Mouse (Mus musculus) heart, embryonic 13.5 days (tissue): ENCODE measurements at regions not wholly inside any gene's neighbourhood (a gene's known extent, or its start where the extent isn't known, plus 50 kb on each side); places are given as distances from the start of the nearest gene placed in this dataset.

Source experiments
- ATAC-seq: fragments of 200-750 bp; cut with Nextera tagmentation; 2 replicates; pipeline ENCODE4 v1.8.0; 2017; ENCODE audit warnings: moderate TSS enrichment; ENCODE audit not compliant: insufficient number of reproducible peaks, low FRiP score, low TSS enrichment; ENCODE audit errors: extremely low read depth
- H3K27ac ChIP-seq: fragments of 300-500 bp; sonication (generic); replicated peaks from 2 replicates; pipeline ENCODE4 v1.5.1; 2015; ENCODE audit warnings: moderate library complexity, mild to moderate bottlenecking, inconsistent platforms
- H3K27me3 ChIP-seq: fragments of 300-500 bp; sonication (generic); replicated peaks from 2 replicates; pipeline ENCODE4 v1.6.1; 2015; ENCODE audit warnings: mild to moderate bottlenecking, inconsistent platforms
- H3K36me3 ChIP-seq: fragments of 300-500 bp; sonication (generic); 2 replicates; pipeline ENCODE4 v1.6.1; 2015; ENCODE audit warnings: mild to moderate bottlenecking, inconsistent platforms
- H3K4me1 ChIP-seq: fragments of 300-500 bp; sonication (generic); 2 replicates; pipeline ENCODE4 v1.6.1; 2015; ENCODE audit warnings: inconsistent platforms
- H3K4me2 ChIP-seq: fragments of 300-500 bp; sonication (generic); 2 replicates; pipeline ENCODE4 v1.6.1; 2015; ENCODE audit warnings: inconsistent platforms, mild to moderate bottlenecking, moderate library complexity
- H3K4me3 ChIP-seq: fragments of 300-500 bp; sonication (generic); 2 replicates; pipeline ENCODE4 v1.5.1; 2015; ENCODE audit warnings: moderate library complexity, mild to moderate bottlenecking, inconsistent platforms
- H3K9ac ChIP-seq: fragments of 300-500 bp; sonication (generic); 2 replicates; pipeline ENCODE4 v1.6.1; 2015; ENCODE audit warnings: inconsistent platforms, mild to moderate bottlenecking, moderate library complexity
- H3K9me3 ChIP-seq: fragments of 300-500 bp; sonication (generic); 2 replicates; pipeline ENCODE4 v1.6.1; 2016; ENCODE audit warnings: inconsistent platforms
- WGBS: fragments of 180-500 bp; shearing (Covaris S2); methylation state at CpG from one replicate; pipeline ENCODE4 v1.1.7; 2015; ENCODE audit warnings: mixed read lengths; 5-methylcytosine and 5-hydroxymethylcytosine counted together

DNA sequence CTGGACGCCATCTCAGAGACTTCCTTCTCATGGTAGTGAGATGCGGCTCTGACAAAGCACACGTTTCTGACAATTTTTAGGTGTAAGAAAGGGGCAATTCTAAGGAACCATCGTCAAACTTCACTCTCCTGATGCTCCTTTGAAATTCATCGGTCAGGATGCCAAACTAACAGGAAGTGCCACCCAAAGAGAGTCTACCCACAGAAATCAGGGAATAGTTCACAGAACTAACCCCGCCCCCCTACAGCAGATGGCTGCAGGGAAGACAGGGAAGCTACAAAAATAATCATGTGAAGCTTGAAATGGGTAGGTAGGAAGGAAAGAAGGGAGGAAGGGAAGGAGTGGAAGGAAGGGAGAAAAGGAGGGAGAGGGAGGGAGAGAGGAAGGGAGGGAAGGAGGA, 240.1 kb upstream of the Eif4g2 start:
- no peak overlapping the region for H3K4me2 ChIP-seq
- no peak overlapping the region for H3K9ac ChIP-seq
- H3K27me3 ChIP-seq, result no peaks in the 10 kb centered on the region
- H3K4me3 ChIP-seq, result no peak overlapping the region
- 0 out of 2 replicates have a peak, but pooled peaks cover 3% of the 10 kb centered on the region for H3K9me3 ChIP-seq
- no peaks in the 10 kb centered on the region for H3K36me3 ChIP-seq
- H3K4me1 ChIP-seq, result no peaks in the 10 kb centered on the region
- H3K27ac ChIP-seq, result no peak overlapping the region
- no peak for ATAC-seq
- 70% methylated on average over 6 of the region's 6 CpGs for WGBS

DNA sequence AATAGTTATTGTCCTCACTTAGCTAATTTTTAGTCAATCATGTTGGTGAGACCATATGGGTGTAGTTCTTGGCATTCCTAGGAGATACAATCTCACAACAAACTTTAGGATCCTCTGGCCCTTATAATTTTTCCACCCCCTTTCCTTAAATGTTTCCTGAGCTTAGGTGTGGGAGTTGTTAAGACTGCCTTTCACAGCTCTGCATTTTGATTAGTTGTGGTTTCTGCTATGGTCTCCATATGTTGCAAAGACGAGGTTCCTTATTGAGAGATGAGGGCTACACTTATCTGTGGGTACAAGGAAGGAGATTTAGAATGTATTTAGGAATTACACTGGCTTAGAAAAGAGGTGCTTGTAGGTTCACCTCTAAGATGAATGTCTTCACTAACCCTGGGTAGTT, 237.1 kb upstream of the Eif4g2 start:
- Histone ChIP-seq H3K36me3 (no peaks in the 10 kb centered on the region), H3K4me3 (no peak overlapping the region), H3K27ac (no peak overlapping the region), H3K9ac (no peak overlapping the region), H3K27me3 (no peaks in the 10 kb centered on the region), H3K9me3 (no peaks in the 10 kb centered on the region), H3K4me1 (no peaks in the 10 kb centered on the region), H3K4me2 (no peak overlapping the region)
- 67% methylated on average over 1 of the region's 1 CpGs for WGBS
- no peak for ATAC-seq

DNA sequence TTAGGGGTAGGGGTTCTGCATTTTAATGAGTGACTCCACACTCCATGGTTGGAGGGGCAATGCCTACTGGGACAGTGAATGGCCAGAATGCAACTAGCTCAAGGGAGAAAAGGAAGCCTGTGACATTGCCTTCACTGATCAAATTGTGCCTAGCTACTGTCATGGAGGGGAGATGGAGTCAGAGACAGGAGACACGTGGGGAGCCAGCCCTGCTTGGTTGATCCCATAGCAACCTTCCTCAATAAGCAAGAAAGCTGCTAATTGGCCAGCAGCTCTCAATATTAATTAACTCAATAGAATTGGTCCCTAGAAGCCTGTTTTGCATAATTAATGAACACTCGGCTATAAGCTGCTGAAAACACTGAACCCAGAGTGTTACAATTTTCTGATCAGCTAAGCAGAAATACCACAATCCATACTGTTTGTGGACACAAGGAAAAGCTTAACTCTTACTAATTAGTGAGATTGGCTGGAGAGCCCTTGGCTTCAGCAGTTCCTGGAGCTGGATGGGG, 233.7 kb upstream of the Eif4g2 start:
- 73% methylated on average over 2 of the region's 2 CpGs for WGBS
- no peak for ATAC-seq

DNA sequence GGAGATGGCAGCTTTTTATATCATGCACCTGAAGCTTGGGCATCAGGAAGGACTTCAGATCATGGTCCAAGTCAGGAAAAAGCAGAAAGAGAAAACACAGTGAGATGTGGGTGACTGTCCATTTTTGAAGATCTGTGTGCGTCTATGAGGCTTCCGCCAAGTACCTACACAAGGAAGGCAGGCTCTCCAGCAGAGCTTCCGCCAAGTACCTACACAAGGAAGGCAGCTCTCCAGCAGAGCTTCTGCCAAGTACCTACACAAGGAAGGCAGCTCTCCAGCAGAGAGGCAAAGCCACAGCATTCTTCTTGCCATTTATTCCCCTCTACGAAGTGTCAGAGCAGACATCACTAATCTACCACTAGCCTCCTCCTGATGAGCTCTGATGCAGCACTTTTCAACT, 231.1 kb upstream of the Eif4g2 start:
- Histone ChIP-seq H3K4me2 (no peak overlapping the region), H3K4me3 (no peak overlapping the region), H3K4me1 (no peaks in the 10 kb centered on the region), H3K27me3 (no peaks in the 10 kb centered on the region), H3K9me3 (peaks cover 10% of the 10 kb centered on the region; the same call in 1 of the 2 replicates), H3K36me3 (no peaks in the 10 kb centered on the region), H3K9ac (no peak overlapping the region), H3K27ac (no peak overlapping the region)
- no peak for ATAC-seq
- 81% methylated on average over 4 of the region's 4 CpGs for WGBS

More for the DNA sequence above, 233.7 kb upstream of the Eif4g2 start:
- Histone ChIP-seq H3K9me3 (peaks cover 5% of the 10 kb centered on the region; the same call in 1 of the 2 replicates), H3K9ac (no peak overlapping the region), H3K27me3 (no peaks in the 10 kb centered on the region), H3K4me3 (no peak overlapping the region), H3K4me2 (no peak overlapping the region), H3K4me1 (no peaks in the 10 kb centered on the region), H3K27ac (no peak overlapping the region), H3K36me3 (no peaks in the 10 kb centered on the region)

- Histone ChIP-seq H3K4me3 (no peak overlapping the region), H3K27ac (no peak overlapping the region), H3K27me3 (no peaks in the 10 kb centered on the region), H3K4me2 (no peak overlapping the region), H3K4me1 (no peaks in the 10 kb centered on the region), H3K9ac (no peak overlapping the region), H3K36me3 (no peaks in the 10 kb centered on the region), H3K9me3 (no peaks in the 10 kb centered on the region)
- ATAC-seq, result no peak
Observed at GRCm38 (mm10) chr7:111305196-111305595, 222.4 kb upstream of the Eif4g2 start.

GRCm38 (mm10) chr7:111301791-111302488, 219.1 kb upstream of the Eif4g2 start:
- no peak for ATAC-seq
- Histone ChIP-seq H3K27ac (no peak overlapping the region), H3K4me2 (no peak overlapping the region), H3K4me3 (no peak overlapping the region), H3K4me1 (no peaks in the 10 kb centered on the region), H3K9ac (no peak overlapping the region), H3K36me3 (no peaks in the 10 kb centered on the region), H3K9me3 (no peaks in the 10 kb centered on the region), H3K27me3 (no peaks in the 10 kb centered on the region)
- WGBS, result 75% methylated on average over 16 of the region's 16 CpGs

DNA sequence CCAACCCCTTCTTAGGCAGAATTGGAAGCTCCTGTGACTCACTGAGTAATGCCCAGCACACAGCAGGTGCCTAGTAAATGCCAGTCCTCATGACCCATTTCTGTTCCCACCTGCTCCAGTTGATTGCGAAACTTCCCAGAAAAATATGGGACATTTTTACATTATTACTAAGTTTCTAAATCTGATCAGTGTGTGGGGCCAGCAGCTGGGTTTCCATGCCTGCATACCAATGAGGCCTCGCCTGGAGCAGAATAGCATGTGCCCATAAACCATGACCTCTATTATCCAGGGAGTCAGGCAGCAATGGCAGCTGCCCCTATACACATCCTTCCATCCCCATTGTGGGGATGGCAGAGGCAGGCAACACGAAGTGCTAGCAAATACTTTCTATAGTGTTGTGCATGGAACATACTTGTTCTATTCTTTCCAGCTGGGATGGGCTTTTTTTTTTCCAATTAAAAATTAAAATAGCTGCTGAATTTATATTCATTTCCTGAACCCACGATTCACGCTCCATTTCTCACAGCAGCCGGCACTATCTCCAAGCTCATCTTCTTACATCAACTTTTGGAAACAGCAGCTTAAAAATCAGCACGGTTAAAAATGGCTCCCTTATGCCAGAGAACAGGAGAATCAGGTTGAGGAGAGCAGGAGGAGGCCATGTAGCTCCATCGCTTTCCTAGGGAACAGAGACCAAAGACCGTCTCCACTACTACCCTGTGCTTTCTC, 214.5 kb upstream of the Eif4g2 start:
- H3K9me3 ChIP-seq, result no peaks in the 10 kb centered on the region
- 81% methylated on average over 9 of the region's 9 CpGs for WGBS
- H3K4me3 ChIP-seq, result no peak overlapping the region
- H3K9ac ChIP-seq, result no peak overlapping the region
- H3K27ac ChIP-seq, result no peak overlapping the region
- H3K36me3 ChIP-seq, result no peaks in the 10 kb centered on the region
- H3K4me1 ChIP-seq, result no peaks in the 10 kb centered on the region
- H3K27me3 ChIP-seq, result no peaks in the 10 kb centered on the region
- H3K4me2 ChIP-seq, result no peak overlapping the region
- ATAC-seq, result no peak

DNA sequence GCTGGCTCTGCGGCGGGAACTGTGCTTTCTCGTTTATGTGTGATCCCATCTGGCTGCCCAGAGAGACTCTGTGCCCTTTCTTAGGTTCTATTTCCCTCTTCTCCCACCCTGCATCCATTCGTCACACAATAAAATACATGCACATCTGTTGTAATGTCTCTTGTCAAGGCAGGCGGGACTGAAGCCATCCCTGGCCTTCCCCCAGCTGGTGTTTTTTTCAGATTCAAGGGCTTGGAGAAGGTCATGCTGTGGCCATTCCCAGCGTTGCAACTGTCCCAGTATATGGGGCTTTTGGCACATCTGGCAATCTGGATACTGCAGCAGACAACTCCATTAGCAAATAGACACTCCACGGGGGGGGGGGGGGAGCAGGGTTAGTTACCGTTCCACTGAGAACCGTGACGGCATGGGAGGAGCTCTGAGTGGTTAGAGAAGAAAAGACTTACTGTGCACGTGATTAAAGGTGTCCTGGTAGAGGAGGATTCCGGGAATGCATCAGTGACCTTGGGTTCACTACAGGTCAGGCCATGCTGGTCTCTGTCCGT, 200.7 kb upstream of the Eif4g2 start:
- H3K4me3 ChIP-seq, result no peak overlapping the region
- no peak overlapping the region for H3K4me2 ChIP-seq
- no peaks in the 10 kb centered on the region for H3K36me3 ChIP-seq
- H3K9me3 ChIP-seq, result no peaks in the 10 kb centered on the region
- ATAC-seq, result no peak
- H3K27ac ChIP-seq, result no peak overlapping the region
- no peaks in the 10 kb centered on the region for H3K4me1 ChIP-seq
- 63% methylated on average over 13 of the region's 13 CpGs for WGBS
- H3K9ac ChIP-seq, result no peak overlapping the region
- peaks cover 4% of the 10 kb centered on the region; the same call in 1 of the 2 replicates for H3K27me3 ChIP-seq

DNA sequence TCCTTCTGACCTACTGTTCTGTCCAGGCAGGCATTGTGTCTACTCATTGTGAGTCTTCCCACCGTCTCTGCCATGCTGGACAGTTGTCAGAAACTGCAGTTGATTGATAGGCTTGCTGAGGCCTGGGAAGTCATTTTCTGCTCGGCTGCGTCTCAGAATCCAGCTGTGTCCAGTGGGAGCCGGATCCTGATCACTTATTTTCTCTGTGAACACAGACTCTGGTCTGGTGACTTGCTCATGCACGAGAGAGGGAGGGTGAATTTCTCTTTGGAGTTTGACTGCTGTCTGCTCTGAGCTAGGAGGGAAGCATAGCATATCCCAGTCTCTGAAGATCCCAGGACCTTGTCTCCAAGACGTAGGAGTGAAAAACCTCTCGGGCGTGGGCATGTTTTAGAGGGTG, 199.5 kb upstream of the Eif4g2 start:
- no peak overlapping the region for H3K4me3 ChIP-seq
- H3K27ac ChIP-seq, result no peak overlapping the region
- H3K9ac ChIP-seq, result no peak overlapping the region
- H3K4me2 ChIP-seq, result no peak overlapping the region
- H3K9me3 ChIP-seq, result no peaks in the 10 kb centered on the region
- 71% methylated on average over 8 of the region's 8 CpGs for WGBS
- H3K27me3 ChIP-seq, result 0 out of 2 replicates have a peak, but pooled peaks cover 4% of the 10 kb centered on the region
- no peaks in the 10 kb centered on the region for H3K4me1 ChIP-seq
- H3K36me3 ChIP-seq, result no peaks in the 10 kb centered on the region
- ATAC-seq, result no peak

- no peak overlapping the region for H3K27ac ChIP-seq
- no peak overlapping the region for H3K4me2 ChIP-seq
- H3K4me3 ChIP-seq, result no peak overlapping the region
- H3K4me1 ChIP-seq, result no peaks in the 10 kb centered on the region
- 76% methylated on average over 3 of the region's 3 CpGs for WGBS
- ATAC-seq, result no peak
- 0 out of 2 replicates have a peak, but pooled peaks cover 4% of the 10 kb centered on the region for H3K27me3 ChIP-seq
- H3K36me3 ChIP-seq, result no peaks in the 10 kb centered on the region
- H3K9me3 ChIP-seq, result no peaks in the 10 kb centered on the region
- no peak overlapping the region for H3K9ac ChIP-seq
Observed at GRCm38 (mm10) chr7:111277703-111278102, 194.9 kb upstream of the Eif4g2 start.

DNA sequence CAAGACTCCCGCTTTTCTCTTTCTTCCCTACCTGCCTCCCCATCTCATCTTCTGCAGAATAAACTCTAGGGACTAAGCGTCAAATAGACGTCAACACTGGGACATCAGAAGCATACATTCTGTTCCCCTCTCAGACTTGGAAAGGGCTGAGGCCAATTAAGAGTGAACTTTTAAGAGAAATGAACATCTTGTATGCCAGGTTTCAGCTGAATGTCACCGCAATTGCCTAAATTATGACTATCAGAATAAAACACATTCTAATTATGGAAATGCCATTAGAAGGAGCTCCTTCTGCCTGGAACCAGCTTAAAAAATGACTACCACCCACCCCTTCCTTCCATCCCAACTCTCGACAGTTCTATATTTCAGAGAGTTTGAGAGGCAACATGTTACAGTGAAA, 191.0 kb upstream of the Eif4g2 start:
- Histone ChIP-seq H3K9me3 (no peaks in the 10 kb centered on the region), H3K27ac (no peak overlapping the region), H3K4me1 (no peaks in the 10 kb centered on the region), H3K4me2 (no peak overlapping the region), H3K36me3 (no peaks in the 10 kb centered on the region), H3K4me3 (no peak overlapping the region), H3K9ac (no peak overlapping the region), H3K27me3 (no peaks in the 10 kb centered on the region)
- ATAC-seq, result no peak
- 87% methylated on average over 5 of the region's 5 CpGs for WGBS
